Mouse (Mus musculus): ENCODE measurements around the gene Gclm. TPM values are rescaled to one million over a fixed set of nuclear protein-coding genes. Genes with fewer than 3 reads are reported as not detected.

The Gclm gene
- total RNA-seq, 2 experiments from 2014 or later = 65.5 to 95.4 TPM

Small RNAs within 50 kb of the gene (microRNA-seq; reads per million reads assigned to microRNA genes)
- gene Gm22903 (0 reads per million in 2 experiments), gene Mir760 (1,481 to 1,987 reads per million in 2 experiments)

Other genes starting within 250 kb of the Gclm start
- 1 to 10 TPM in 1 of 2 experiments, under 1 TPM in 1; 0.98 to 2.3 TPM for gene Abca4, start 201.1 kb upstream of the Gclm start, total RNA-seq (2021)
- 10 to 100 TPM; 30.8 to 35.0 TPM for gene Dnttip2, start 28.8 kb downstream of the Gclm start, total RNA-seq (2021)
- gene Bcar3, start 48.6 kb downstream of the Gclm start, total RNA-seq (2021) = 1 to 10 TPM; 8.4 to 9.3 TPM

All from layer of hippocampus, postnatal 25 days (tissue).